Mouse (Mus musculus): ENCODE results near the gene Smim17. TPM values are rescaled to one million over a fixed set of nuclear protein-coding genes. Genes with fewer than 3 reads are reported as not detected.
A peak's percentile ranks its signal among the peaks of the same experiment; 100 is the strongest.
"Not testable (repeated sequence)": the region's sequence is repeated elsewhere in the genome, so short reads cannot be mapped to it uniquely, and the experiment has no call there.

The Smim17 gene
- polyA plus RNA-seq, 1 experiment = 0.03 TPM

DNA sequence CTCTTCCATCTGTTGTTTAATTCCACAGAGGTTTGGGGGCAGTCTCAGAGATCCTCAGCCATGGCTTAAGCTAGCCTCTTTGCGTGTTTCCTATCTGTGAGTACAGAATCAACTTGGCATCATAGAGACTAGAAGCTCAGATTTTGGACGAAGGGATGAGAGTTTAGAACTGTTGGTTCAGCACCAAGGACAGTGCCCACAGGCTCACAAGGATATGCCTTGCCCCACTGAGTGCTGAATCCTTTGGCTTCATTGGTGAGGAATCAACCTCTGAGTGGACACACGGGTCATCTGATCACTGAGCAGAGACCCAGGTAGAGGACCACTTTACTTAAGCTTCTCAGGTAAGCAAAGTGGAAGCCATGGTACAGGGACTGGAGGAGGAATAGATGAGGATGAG lies 57.9 kb downstream of the Smim17 start:
- TF ChIP-seq CTCF (conservative IDR thresholded peaks at IDR 0.05; ENCODE audit: insufficient read depth, insufficient read length, low read depth, low read length) (no peak), POLR2A (IDR thresholded peaks at IDR 0.05; ENCODE audit: low read depth, low read length) (no peak)
- Histone ChIP-seq H3K27ac (ENCODE audit: insufficient read depth, low read depth, low read length) (no peak overlapping the region), H3K4me3 (ENCODE audit: insufficient read depth, low read depth, low read length) (no peak overlapping the region), H3K36me3 (ENCODE audit: control insufficient read depth, insufficient read depth, low read length) (no peaks in the 10 kb centered on the region), H3K4me1 (ENCODE audit: control insufficient read depth, insufficient read depth, low read length) (no peaks in the 10 kb centered on the region), H3K27me3 (replicated peaks; ENCODE audit: control insufficient read depth, insufficient read depth, low read length) (no peaks in the 10 kb centered on the region)
- DNase-seq = no peak
- 42% methylated on average over 3 of the region's 3 CpGs for WGBS

DNA sequence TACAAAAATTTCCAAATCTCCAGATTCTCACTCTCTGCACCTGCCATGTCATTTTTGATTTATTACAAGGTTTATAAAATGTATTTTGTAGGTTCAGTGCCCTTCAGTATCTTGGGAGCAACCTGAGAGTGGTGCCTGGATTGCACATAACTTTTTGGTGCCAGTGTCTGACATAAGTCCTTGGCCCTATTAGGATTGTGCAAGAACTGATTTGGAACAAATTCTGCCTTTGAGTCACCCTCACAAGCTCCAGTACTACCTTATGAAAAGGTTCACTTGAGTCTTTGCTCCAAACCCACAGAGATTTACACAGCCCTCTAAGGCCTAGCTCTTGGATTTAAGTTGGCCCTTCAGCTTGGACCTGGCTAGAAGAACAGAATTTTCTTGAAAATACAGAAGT lies 68.4 kb downstream of the Smim17 start, which contains the start of gene Olfr1346:
Olfr1346 (plus strand) TSS at position 151 of the 400 bp plus-strand sequence.
- no peaks in the 10 kb centered on the region for H3K4me1 ChIP-seq (ENCODE audit: control insufficient read depth, insufficient read depth, low read length)
- no peak for DNase-seq
- no peak within 1 kb of the TSS for H3K4me3 ChIP-seq (ENCODE audit: insufficient read depth, low read depth, low read length)
- no peak within 1 kb of the TSS for H3K27ac ChIP-seq (ENCODE audit: insufficient read depth, low read depth, low read length)
- TF ChIP-seq CTCF (conservative IDR thresholded peaks at IDR 0.05; ENCODE audit: insufficient read depth, insufficient read length, low read depth, low read length) (no peak), POLR2A (IDR thresholded peaks at IDR 0.05; ENCODE audit: low read depth, low read length) (no peak)
- H3K27me3 ChIP-seq (replicated peaks; ENCODE audit: control insufficient read depth, insufficient read depth, low read length) = no peaks in the 10 kb centered on the region
- H3K36me3 ChIP-seq (ENCODE audit: control insufficient read depth, insufficient read depth, low read length) = no peaks in the 10 kb centered on the region

DNA sequence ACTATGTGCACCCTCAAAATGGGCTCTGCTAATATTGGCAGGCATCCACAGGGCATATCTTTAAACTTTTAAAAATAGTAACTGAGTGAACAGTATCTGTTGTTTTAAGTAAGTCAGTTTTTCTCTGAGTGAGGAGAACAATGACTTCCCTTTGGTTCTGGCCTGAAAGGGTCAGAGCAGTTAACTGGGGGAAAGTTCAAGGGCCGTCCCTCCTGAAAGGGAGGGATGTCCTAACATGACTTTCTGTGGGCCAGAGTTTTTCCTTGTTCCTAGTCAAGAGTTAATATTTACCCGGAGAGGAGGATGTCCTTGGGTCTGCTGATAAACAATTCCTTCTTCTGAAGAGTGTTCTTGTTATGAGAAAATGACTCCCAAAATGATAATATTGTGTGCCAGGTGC lies 79.1 kb downstream of the Smim17 start:
- 56% methylated on average over 2 of the region's 2 CpGs for WGBS
- H3K4me3 ChIP-seq (ENCODE audit: insufficient read depth, low read depth, low read length); H3K27ac ChIP-seq (ENCODE audit: insufficient read depth, low read depth, low read length); H3K4me1 ChIP-seq (ENCODE audit: control insufficient read depth, insufficient read depth, low read length); H3K36me3 ChIP-seq (ENCODE audit: control insufficient read depth, insufficient read depth, low read length); H3K27me3 ChIP-seq (replicated peaks; ENCODE audit: control insufficient read depth, insufficient read depth, low read length): not testable (repeated sequence)
- DNase-seq = peak; percentile 73

Other genes starting within 250 kb of the Smim17 start
- 54.2 and 66.1 TPM in 2 replicates for gene Zfp787, start 242.7 kb upstream of the Smim17 start, polyA plus RNA-seq (2012; rRNA removed)
- gene Zfp444, start 226.5 kb upstream of the Smim17 start, polyA plus RNA-seq (2012; rRNA removed) = 47.1 and 65.2 TPM in 2 replicates
- gene Galp, start 201.6 kb upstream of the Smim17 start, polyA plus RNA-seq (2012; rRNA removed) = not detected in 2 replicates
- gene Zscan5b, start 176.4 kb upstream of the Smim17 start, polyA plus RNA-seq (2012; rRNA removed) = not detected in 2 replicates
- gene Epp13, start 146.0 kb upstream of the Smim17 start, polyA plus RNA-seq (2012; rRNA removed) = not detected in 2 replicates
- 0.75 and 0.95 TPM in 2 replicates for gene Zfp667, start 112.1 kb upstream of the Smim17 start, polyA plus RNA-seq (2012; rRNA removed)
- gene Zfp583, start 67.4 kb upstream of the Smim17 start, polyA plus RNA-seq (2012; rRNA removed) = 0.36 and 0.45 TPM in 2 replicates
- gene Gm3854, start 55.0 kb upstream of the Smim17 start, polyA plus RNA-seq (2012; rRNA removed) = 0.19 and 0.28 TPM in 2 replicates
- 0.45 and 0.46 TPM in 2 replicates for gene Zfp78, start 35.4 kb upstream of the Smim17 start, polyA plus RNA-seq (2012; rRNA removed)
- 2.0 TPM in 2 replicates for gene Zfp28, start 15.4 kb upstream of the Smim17 start, polyA plus RNA-seq (2012; rRNA removed)
- not detected in 2 replicates for gene Gm20715, start 11.6 kb downstream of the Smim17 start, polyA plus RNA-seq (2012; rRNA removed)
- gene Olfr1344, start 40.0 kb downstream of the Smim17 start, polyA plus RNA-seq (2012; rRNA removed) = not detected in 2 replicates
- gene Olfr1336, start 57.5 kb downstream of the Smim17 start, polyA plus RNA-seq (2012; rRNA removed) = not detected in 2 replicates
- not detected in 2 replicates for gene Olfr1346, start 68.4 kb downstream of the Smim17 start, polyA plus RNA-seq (2012; rRNA removed)
- gene Olfr5, start 88.2 kb downstream of the Smim17 start, polyA plus RNA-seq (2012; rRNA removed) = not detected in 2 replicates
- not detected in 2 replicates for gene Olfr1347, start 101.0 kb downstream of the Smim17 start, polyA plus RNA-seq (2012; rRNA removed)
- gene Olfr1348, start 110.0 kb downstream of the Smim17 start, polyA plus RNA-seq (2012; rRNA removed) = not detected in 2 replicates
- not detected in 2 replicates for gene Olfr1349, start 124.2 kb downstream of the Smim17 start, polyA plus RNA-seq (2012; rRNA removed)
- not detected in 2 replicates for gene Olfr1350, start 166.1 kb downstream of the Smim17 start, polyA plus RNA-seq (2012; rRNA removed)

All from kidney, adult 2 months (tissue).